ENCODE assay signal across 30 mouse cellular contexts in genomic region chr2:107507426-107508167, GRCm38 (mm10).
DNase-seq lines count a peak whose midpoint lies in the region; ATAC-seq lines count a peak whose summit lies in the region.
"Had no signal": no experiment of that assay in that cellular context is flagged by ENCODE, and none has a peak within 500 bp of the region (broad histone marks: within the 10 kb centered on the region; RNA-seq: fewer than 3 reads in every experiment).

No protein-coding gene starts in this region.

- H3K9me3 ChIP-seq in forebrain, embryonic 14.5 days (replicated peaks; ENCODE audit: control insufficient read depth, low read length) = no peaks in the 10 kb centered on the region
- H3K9me3 ChIP-seq in forebrain, embryonic 10.5 days = no peaks in the 10 kb centered on the region
- H3K9me3 ChIP-seq in limb, embryonic 13.5 days = no peaks in the 10 kb centered on the region
- no peaks in the 10 kb centered on the region for H3K9me3 ChIP-seq in limb, embryonic 10.5 days (replicated peaks)
- H3K9me3 ChIP-seq in neural tube, embryonic 12.5 days = no peaks in the 10 kb centered on the region
- H3K9me3 ChIP-seq in neural tube, embryonic 15.5 days (replicated peaks) = no peaks in the 10 kb centered on the region
- H3K9me3 ChIP-seq: embryonic facial prominence, embryonic 12.5 days; G1E; heart, embryonic 13.5 days; intestine, embryonic 15.5 days; limb, embryonic 15.5 days; liver, embryonic 13.5 days had no signal

- no peak overlapping the region for H3K4me2 ChIP-seq in forebrain, embryonic 14.5 days (ENCODE audit: low read length)
- H3K4me2 ChIP-seq in limb, embryonic 13.5 days (replicated peaks) = no peak overlapping the region
- no peak overlapping the region for H3K4me2 ChIP-seq in neural tube, embryonic 12.5 days (replicated peaks)
- H3K4me2 ChIP-seq in neural tube, embryonic 15.5 days = no peak overlapping the region
- H3K4me2 ChIP-seq: embryonic facial prominence, embryonic 12.5 days; heart, embryonic 13.5 days; intestine, embryonic 15.5 days; limb, embryonic 15.5 days; liver, embryonic 13.5 days had no signal

- H3K4me3 ChIP-seq in forebrain, embryonic 14.5 days (ENCODE audit: low read depth, low read length) = no peak overlapping the region
- no peak overlapping the region for H3K4me3 ChIP-seq in forebrain, embryonic 10.5 days
- no peak overlapping the region for H3K4me3 ChIP-seq in limb, embryonic 13.5 days
- H3K4me3 ChIP-seq in limb, embryonic 10.5 days = no peak overlapping the region
- H3K4me3 ChIP-seq in neural tube, embryonic 12.5 days = no peak overlapping the region
- H3K4me3 ChIP-seq in neural tube, embryonic 15.5 days (replicated peaks) = no peak overlapping the region
- H3K4me3 ChIP-seq: embryonic facial prominence, embryonic 12.5 days; heart, embryonic 13.5 days; intestine, embryonic 15.5 days; layer of hippocampus, adult 2 months; left cerebral cortex, adult 2 months; limb, embryonic 15.5 days; liver, embryonic 13.5 days; myocyte had no signal

- H3K9ac ChIP-seq in forebrain, embryonic 14.5 days (ENCODE audit: low read length) = no peak overlapping the region
- H3K9ac ChIP-seq in limb, embryonic 13.5 days = no peak overlapping the region
- no peak overlapping the region for H3K9ac ChIP-seq in neural tube, embryonic 12.5 days
- no peak overlapping the region for H3K9ac ChIP-seq in neural tube, embryonic 15.5 days (replicated peaks)
- H3K9ac ChIP-seq: embryonic facial prominence, embryonic 12.5 days; heart, embryonic 13.5 days; intestine, embryonic 15.5 days; limb, embryonic 15.5 days; liver, embryonic 13.5 days had no signal

- ATAC-seq in forebrain, embryonic 14.5 days = no peak; the same call in 1 of the 2 replicates
- 0 out of 2 replicates have a peak, but pooled peaks have one; percentile 28 for ATAC-seq in limb, embryonic 13.5 days (ENCODE audit: low FRiP score, low read depth)
- ATAC-seq in neural tube, embryonic 12.5 days (ENCODE audit: low FRiP score, low read depth) = 0 out of 2 replicates have a peak, but pooled peaks have one; percentile 37
- peak; percentile 85 for ATAC-seq in neural tube, embryonic 15.5 days (ENCODE audit: low FRiP score)
- ATAC-seq: intestine, embryonic 15.5 days; lung, postnatal 0 days had no signal

- no peaks in the 10 kb centered on the region for H3K27me3 ChIP-seq in forebrain, embryonic 14.5 days (replicated peaks; ENCODE audit: control insufficient read depth, insufficient read depth, low read length)
- no peaks in the 10 kb centered on the region for H3K27me3 ChIP-seq in forebrain, embryonic 10.5 days (ENCODE audit: poor library complexity, severe bottlenecking)
- H3K27me3 ChIP-seq in limb, embryonic 13.5 days = no peaks in the 10 kb centered on the region
- no peaks in the 10 kb centered on the region for H3K27me3 ChIP-seq in limb, embryonic 10.5 days (ENCODE audit: low read depth, poor library complexity, severe bottlenecking)
- H3K27me3 ChIP-seq in neural tube, embryonic 12.5 days (replicated peaks) = no peaks in the 10 kb centered on the region
- H3K27me3 ChIP-seq in neural tube, embryonic 15.5 days (replicated peaks) = no peaks in the 10 kb centered on the region
- H3K27me3 ChIP-seq: embryonic facial prominence, embryonic 12.5 days; heart, embryonic 13.5 days; intestine, embryonic 15.5 days; limb, embryonic 15.5 days; liver, embryonic 13.5 days had no signal

- no peaks in the 10 kb centered on the region for H3K36me3 ChIP-seq in forebrain, embryonic 14.5 days (ENCODE audit: control insufficient read depth, insufficient read depth, low read length)
- H3K36me3 ChIP-seq in forebrain, embryonic 10.5 days (replicated peaks) = no peaks in the 10 kb centered on the region
- H3K36me3 ChIP-seq in limb, embryonic 13.5 days = no peaks in the 10 kb centered on the region
- H3K36me3 ChIP-seq in limb, embryonic 10.5 days = no peaks in the 10 kb centered on the region
- no peaks in the 10 kb centered on the region for H3K36me3 ChIP-seq in neural tube, embryonic 12.5 days
- H3K36me3 ChIP-seq in neural tube, embryonic 15.5 days = no peaks in the 10 kb centered on the region
- H3K36me3 ChIP-seq: embryonic facial prominence, embryonic 12.5 days; G1E; heart, embryonic 13.5 days; intestine, embryonic 15.5 days; limb, embryonic 15.5 days; liver, embryonic 13.5 days had no signal

- H3K27ac ChIP-seq in forebrain, embryonic 14.5 days (ENCODE audit: low read depth, low read length) = no peak overlapping the region
- no peak overlapping the region for H3K27ac ChIP-seq in forebrain, embryonic 10.5 days
- H3K27ac ChIP-seq in limb, embryonic 13.5 days = no peak overlapping the region
- no peak overlapping the region for H3K27ac ChIP-seq in limb, embryonic 10.5 days
- no peak overlapping the region for H3K27ac ChIP-seq in neural tube, embryonic 12.5 days
- 0 out of 2 replicates have a peak overlapping the region, but pooled peaks have one; percentile 15 for H3K27ac ChIP-seq in neural tube, embryonic 15.5 days (replicated peaks)
- H3K27ac ChIP-seq: embryonic facial prominence, embryonic 12.5 days; heart, embryonic 13.5 days; intestine, embryonic 15.5 days; layer of hippocampus, adult 2 months; left cerebral cortex, adult 2 months; limb, embryonic 15.5 days; liver, embryonic 13.5 days; macrophage; stomach, postnatal 0 days had no signal

- peak; percentile 20 for DNase-seq in forebrain, embryonic 14.5 days (ENCODE audit: low spot score)
- DNase-seq in forebrain, embryonic 10.5 days (ENCODE audit: extremely low spot score, low spot score) = no peak
- DNase-seq in limb, embryonic 10.5 days (ENCODE audit: low spot score) = no peak
- no peak for DNase-seq in neural tube, embryonic 10.5 days (ENCODE audit: extremely low spot score, low spot score)
- DNase-seq in spleen, adult 18-20 months = no peak
- DNase-seq: adrenal gland, adult 8-10 months; cerebellum, adult 8-10 months; cerebellum, postnatal 36 days; heart, postnatal 10 days; kidney, adult 2 months; kidney, postnatal 36 days; liver, embryonic 13.5 days; lung, adult 18-20 months; right cerebral cortex, adult 18-20 months; thymus, adult 18-20 months; thymus, postnatal 25 days had no signal

- H3K4me1 ChIP-seq in forebrain, embryonic 14.5 days (ENCODE audit: control insufficient read depth, insufficient read depth, low read length) = no peaks in the 10 kb centered on the region
- peaks cover 16% of the 10 kb centered on the region for H3K4me1 ChIP-seq in forebrain, embryonic 10.5 days
- H3K4me1 ChIP-seq in limb, embryonic 13.5 days = no peaks in the 10 kb centered on the region
- H3K4me1 ChIP-seq in limb, embryonic 10.5 days = peaks cover 7% of the 10 kb centered on the region; the same call in 1 of the 2 replicates
- H3K4me1 ChIP-seq in neural tube, embryonic 12.5 days = no peaks in the 10 kb centered on the region
- peaks cover 12% of the 10 kb centered on the region for H3K4me1 ChIP-seq in neural tube, embryonic 15.5 days
- H3K4me1 ChIP-seq: embryonic facial prominence, embryonic 12.5 days; heart, embryonic 13.5 days; intestine, embryonic 15.5 days; limb, embryonic 15.5 days; liver, embryonic 13.5 days had no signal
